Mouse (Mus musculus) limb, embryonic 12.5 days (tissue): ENCODE data around the gene Celsr2. TPM values are rescaled to one million over a fixed set of nuclear protein-coding genes. Genes with fewer than 3 reads are reported as not detected.

Source experiments
- ATAC-seq: fragments of 200-750 bp; cut with Nextera tagmentation; 2 replicates; pipeline ENCODE4 v1.8.0; 2017; ENCODE audit warnings: low read depth, moderate TSS enrichment; ENCODE audit not compliant: insufficient number of reproducible peaks, insufficient read depth, low FRiP score, low TSS enrichment
- H3K27ac ChIP-seq: fragments of 300-500 bp; sonication (generic); 2 replicates; pipeline ENCODE4 v1.5.1; 2016; ENCODE audit warnings: mild to moderate bottlenecking, moderate library complexity
- H3K27me3 ChIP-seq: fragments of 300-500 bp; sonication (generic); 2 replicates; pipeline ENCODE4 v1.6.1; 2016; ENCODE audit warnings: mild to moderate bottlenecking, moderate library complexity
- H3K36me3 ChIP-seq: fragments of 300-500 bp; sonication (generic); 2 replicates; pipeline ENCODE4 v1.6.1; 2016; ENCODE audit warnings: mild to moderate bottlenecking, moderate library complexity
- H3K4me1 ChIP-seq: fragments of 300-500 bp; sonication (generic); replicated peaks from 2 replicates; pipeline ENCODE4 v1.6.1; 2016
- H3K4me2 ChIP-seq: fragments of 300-500 bp; sonication (generic); 2 replicates; pipeline ENCODE4 v1.6.1; 2016; ENCODE audit warnings: mild to moderate bottlenecking, moderate library complexity
- H3K4me3 ChIP-seq: fragments of 300-500 bp; sonication (generic); replicated peaks from 2 replicates; pipeline ENCODE4 v1.5.1; 2016; ENCODE audit warnings: mild to moderate bottlenecking
- H3K9ac ChIP-seq: fragments of 300-500 bp; sonication (generic); replicated peaks from 2 replicates; pipeline ENCODE4 v1.6.1; 2016; ENCODE audit warnings: mild to moderate bottlenecking, moderate library complexity
- H3K9me3 ChIP-seq: fragments of 300-500 bp; sonication (generic); 2 replicates; pipeline ENCODE4 v1.6.1; 2016; ENCODE audit warnings: mild to moderate bottlenecking, moderate library complexity
- WGBS: fragments of 180-500 bp; shearing (Covaris S2); methylation state at CpG from one replicate; pipeline ENCODE4 v1.1.7; 2016; 5-methylcytosine and 5-hydroxymethylcytosine counted together
- polyA plus RNA-seq: library from polyadenylated mRNA; unstranded; fragments of >200 nt; fragmentation: Nextera tagmentation; extraction: Ambion mirVana; gene quantifications from 2 replicates; pipeline ENCODE4 v1.2.1, GENCODE M21; 2016

The Celsr2 gene
- polyA plus RNA-seq, 1 experiment from 2014 or later, result 6.3 TPM

GRCm38 (mm10) chr3:108342185-108342584 is 73.2 kb downstream of the Celsr2 start:
- H3K27me3 ChIP-seq, result no peaks in the 10 kb centered on the region
- whole genome bisulfite sequencing, result 73% methylated on average over 7 of the region's 7 CpGs
- H3K9ac ChIP-seq, result no peak overlapping the region
- no peak overlapping the region for H3K4me2 ChIP-seq
- H3K9me3 ChIP-seq, result no peaks in the 10 kb centered on the region
- H3K36me3 ChIP-seq, result peaks cover 84% of the 10 kb centered on the region
- H3K4me3 ChIP-seq, result no peak overlapping the region
- H3K27ac ChIP-seq, result no peak overlapping the region
- no peaks in the 10 kb centered on the region for H3K4me1 ChIP-seq
- ATAC-seq, result no peak

- Histone ChIP-seq H3K9me3 (no peaks in the 10 kb centered on the region), H3K9ac (no peak overlapping the region), H3K4me1 (no peaks in the 10 kb centered on the region), H3K27me3 (no peaks in the 10 kb centered on the region), H3K27ac (no peak overlapping the region), H3K36me3 (peaks cover 84% of the 10 kb centered on the region), H3K4me2 (no peak overlapping the region), H3K4me3 (no peak overlapping the region)
- WGBS, result 76% methylated on average over 2 of the region's 2 CpGs
- ATAC-seq, result no peak
Measured at GRCm38 (mm10) chr3:108341040-108341439, 74.3 kb downstream of the Celsr2 start.

Other genes starting within 250 kb of the Celsr2 start
- gene Amigo1, start 229.2 kb downstream of the Celsr2 start, polyA plus RNA-seq, result 4.4 and 5.8 TPM in 2 replicates
- gene Cyb561d1, start 214.3 kb downstream of the Celsr2 start, polyA plus RNA-seq, result 1.7 TPM in 2 replicates
- gene Atxn7l2, start 204.6 kb downstream of the Celsr2 start, polyA plus RNA-seq, result 25.2 and 26.0 TPM in 2 replicates
- gene Sypl2, start 188.9 kb downstream of the Celsr2 start, polyA plus RNA-seq, result 0.64 and 0.87 TPM in 2 replicates
- 297 and 302 TPM in 2 replicates for gene Psma5, start 158.6 kb downstream of the Celsr2 start, polyA plus RNA-seq
- gene Sort1, start 131.5 kb downstream of the Celsr2 start, polyA plus RNA-seq, result 14.7 and 16.2 TPM in 2 replicates
- gene Mybphl, start 50.6 kb downstream of the Celsr2 start, polyA plus RNA-seq, result not detected in 2 replicates
- 78.1 and 83.5 TPM in 2 replicates for gene Psrc1, start 31.7 kb downstream of the Celsr2 start, polyA plus RNA-seq
- 119 and 127 TPM in 2 replicates for gene Sars, start 29.7 kb upstream of the Celsr2 start, polyA plus RNA-seq
- gene 1700013F07Rik, start 118.6 kb upstream of the Celsr2 start, polyA plus RNA-seq, result not detected in 2 replicates
- gene 5330417C22Rik, start 121.0 kb upstream of the Celsr2 start, polyA plus RNA-seq, result 0.21 and 0.29 TPM in 2 replicates
- gene Tmem167b, start 146.9 kb upstream of the Celsr2 start, polyA plus RNA-seq, result 37.4 and 39.2 TPM in 2 replicates
- gene Taf13, start 156.1 kb upstream of the Celsr2 start, polyA plus RNA-seq, result 44.3 and 49.9 TPM in 2 replicates
- 10.9 TPM in 2 replicates for gene Wdr47, start 175.7 kb upstream of the Celsr2 start, polyA plus RNA-seq
- 79.9 and 86.2 TPM in 2 replicates for gene Clcc1, start 238.4 kb upstream of the Celsr2 start, polyA plus RNA-seq